Mouse (Mus musculus): ENCODE measurements around the gene Ghitm.

Gene Ghitm

GRCm38 (mm10) chr14:37105846-37106245 is 29.2 kb downstream of the Ghitm start:
- no peak for ATAC-seq (ENCODE audit: insufficient number of reproducible peaks, low FRiP score, low TSS enrichment)

GRCm38 (mm10) chr14:37104747-37105146 is 30.3 kb downstream of the Ghitm start:
- ATAC-seq (ENCODE audit: insufficient number of reproducible peaks, low FRiP score, low TSS enrichment): no peak

- no peak for ATAC-seq (ENCODE audit: insufficient number of reproducible peaks, low FRiP score, low TSS enrichment)
Measured at GRCm38 (mm10) chr14:37102484-37102883, 32.6 kb downstream of the Ghitm start.

GRCm38 (mm10) chr14:37101531-37101930 is 33.5 kb downstream of the Ghitm start:
- ATAC-seq (ENCODE audit: insufficient number of reproducible peaks, low FRiP score, low TSS enrichment): no peak

- peak; percentile 28; the same call in 1 of the 2 replicates for ATAC-seq (ENCODE audit: insufficient number of reproducible peaks, low FRiP score, low TSS enrichment)
Measured at GRCm38 (mm10) chr14:37097956-37098530, 37.0 kb downstream of the Ghitm start, which contains the start of gene Cdhr1. TSS of gene Cdhr1 (minus strand) at chr14:37098347.

- no peak for ATAC-seq (ENCODE audit: insufficient number of reproducible peaks, low FRiP score, low TSS enrichment)
Measured at GRCm38 (mm10) chr14:37095556-37095955, 39.5 kb downstream of the Ghitm start.

GRCm38 (mm10) chr14:37094436-37094835 is 40.6 kb downstream of the Ghitm start:
- no peak for ATAC-seq (ENCODE audit: insufficient number of reproducible peaks, low FRiP score, low TSS enrichment)

- no peak for ATAC-seq (ENCODE audit: insufficient number of reproducible peaks, low FRiP score, low TSS enrichment)
Measured at GRCm38 (mm10) chr14:37083755-37084154, 51.3 kb downstream of the Ghitm start.

- no peak for ATAC-seq (ENCODE audit: insufficient number of reproducible peaks, low FRiP score, low TSS enrichment)
Measured at GRCm38 (mm10) chr14:37080724-37081123, 54.3 kb downstream of the Ghitm start.
